Mouse (Mus musculus) midbrain, embryonic 11.5 days (tissue): Measurements from ENCODE around the gene D6Ertd527e. TPM values are rescaled to one million over a fixed set of nuclear protein-coding genes. Genes with fewer than 3 reads are reported as not detected.

Experiments
- ATAC-seq: fragments of 200-750 bp; cut with Nextera tagmentation; 2 replicates; pipeline ENCODE4 v1.8.0; 2017; ENCODE audit warnings: moderate TSS enrichment, moderate library complexity; ENCODE audit not compliant: low FRiP score
- DNase-seq: peaks from one replicate; pipeline ENCODE4 v3.0.0; 2015; ENCODE audit warnings: low spot score; ENCODE audit errors: missing footprints
- H3K27ac ChIP-seq: fragments of 300-500 bp; sonication (generic); 2 replicates; pipeline ENCODE4 v1.5.1; 2014; ENCODE audit warnings: low read depth, low read length
- H3K27me3 ChIP-seq: fragments of 300-500 bp; sonication (generic); 2 replicates; pipeline ENCODE4 v1.6.1; 2014; ENCODE audit warnings: mild to moderate bottlenecking, low read length, moderate library complexity, mixed read lengths; ENCODE audit not compliant: control insufficient read depth, insufficient read depth
- H3K36me3 ChIP-seq: fragments of 300-500 bp; sonication (generic); 2 replicates; pipeline ENCODE4 v1.6.1; 2014; ENCODE audit warnings: mild to moderate bottlenecking, low read length, moderate library complexity, mixed read lengths; ENCODE audit not compliant: control insufficient read depth, insufficient read depth
- H3K4me1 ChIP-seq: fragments of 300-500 bp; sonication (generic); 2 replicates; pipeline ENCODE4 v1.6.1; 2014; ENCODE audit warnings: low read length; ENCODE audit not compliant: control insufficient read depth, insufficient read depth
- H3K4me2 ChIP-seq: fragments of 300-500 bp; sonication (generic); 2 replicates; pipeline ENCODE4 v1.6.1; 2014; ENCODE audit warnings: mild to moderate bottlenecking, moderate library complexity
- H3K4me3 ChIP-seq: fragments of 300-500 bp; sonication (generic); 2 replicates; pipeline ENCODE4 v1.5.1; 2014; ENCODE audit warnings: low read depth, low read length
- H3K9ac ChIP-seq: fragments of 300-500 bp; sonication (generic); 2 replicates; pipeline ENCODE4 v1.6.1; 2014; ENCODE audit warnings: low read length
- H3K9me3 ChIP-seq: fragments of 300-500 bp; sonication (generic); 2 replicates; pipeline ENCODE4 v1.6.1; 2016; ENCODE audit warnings: low read length; ENCODE audit not compliant: control insufficient read depth
- WGBS: fragments of 180-500 bp; shearing (Covaris S2); extraction: QIAGEN DNeasy Blood & Tissue Kit; methylation state at CpG from one replicate; pipeline ENCODE4 v1.1.7; 2014; 5-methylcytosine and 5-hydroxymethylcytosine counted together
- polyA plus RNA-seq: library from polyadenylated mRNA; unstranded; fragments of >200 nt; fragmentation: Nextera tagmentation; extraction: Ambion mirVana; gene quantifications from 2 replicates; pipeline ENCODE4 v1.2.1, GENCODE M21; 2014

D6Ertd527e gene
- polyA plus RNA-seq, 1 experiment from 2014 or later, result 0.19 TPM

- Histone ChIP-seq H3K4me3 (no peak overlapping the region), H3K36me3 (no peaks in the 10 kb centered on the region; the same call in 1 of the 2 replicates), H3K27me3 (no peaks in the 10 kb centered on the region), H3K4me2 (no peak overlapping the region), H3K9ac (no peak overlapping the region), H3K4me1 (no peaks in the 10 kb centered on the region), H3K9me3 (no peaks in the 10 kb centered on the region), H3K27ac (no peak overlapping the region)
- DNase-seq, result no peak
- ATAC-seq, result no peak
- 94% methylated on average over 7 of the region's 7 CpGs for WGBS
Measured at GRCm38 (mm10) chr6:87153231-87153580, 48.7 kb downstream of the D6Ertd527e start.

GRCm38 (mm10) chr6:87153836-87154235, 49.3 kb downstream of the D6Ertd527e start:
- H3K27me3 ChIP-seq, result no peaks in the 10 kb centered on the region
- 92% methylated on average over 3 of the region's 3 CpGs for WGBS
- no peak overlapping the region for H3K27ac ChIP-seq
- H3K4me3 ChIP-seq, result no peak overlapping the region
- DNase-seq, result no peak
- no peaks in the 10 kb centered on the region for H3K9me3 ChIP-seq
- no peaks in the 10 kb centered on the region for H3K4me1 ChIP-seq
- ATAC-seq, result no peak
- no peaks in the 10 kb centered on the region; the same call in 1 of the 2 replicates for H3K36me3 ChIP-seq
- H3K9ac ChIP-seq, result no peak overlapping the region
- H3K4me2 ChIP-seq, result no peak overlapping the region

- DNase-seq (no peak), ATAC-seq (no peak)
- Histone ChIP-seq H3K9ac (no peak overlapping the region), H3K27ac (no peak overlapping the region), H3K4me2 (no peak overlapping the region), H3K27me3 (no peaks in the 10 kb centered on the region), H3K36me3 (no peaks in the 10 kb centered on the region), H3K4me3 (no peak overlapping the region), H3K4me1 (no peaks in the 10 kb centered on the region), H3K9me3 (no peaks in the 10 kb centered on the region)
- WGBS, result 81% methylated on average over 7 of the region's 7 CpGs
Measured at GRCm38 (mm10) chr6:87158062-87158623, 53.6 kb downstream of the D6Ertd527e start.

- Histone ChIP-seq H3K4me3 (no peak overlapping the region), H3K27me3 (no peaks in the 10 kb centered on the region), H3K4me1 (no peaks in the 10 kb centered on the region), H3K36me3 (no peaks in the 10 kb centered on the region), H3K27ac (no peak overlapping the region), H3K9ac (no peak overlapping the region), H3K9me3 (no peaks in the 10 kb centered on the region), H3K4me2 (no peak overlapping the region)
- DNase-seq, result no peak
- 91% methylated on average over 5 of the region's 5 CpGs for WGBS
- ATAC-seq, result no peak
Measured at GRCm38 (mm10) chr6:87160196-87160595, 55.6 kb downstream of the D6Ertd527e start.

- H3K36me3 ChIP-seq, result no peaks in the 10 kb centered on the region
- no peaks in the 10 kb centered on the region for H3K27me3 ChIP-seq
- WGBS, result 87% methylated on average over 12 of the region's 12 CpGs
- H3K9me3 ChIP-seq, result no peaks in the 10 kb centered on the region
- no peak overlapping the region for H3K4me3 ChIP-seq
- H3K27ac ChIP-seq, result no peak overlapping the region
- H3K4me1 ChIP-seq, result no peaks in the 10 kb centered on the region
- no peak overlapping the region for H3K4me2 ChIP-seq
- ATAC-seq (no peak), DNase-seq (no peak)
- H3K9ac ChIP-seq, result no peak overlapping the region
Measured at GRCm38 (mm10) chr6:87161391-87162263, 57.1 kb downstream of the D6Ertd527e start.

Other genes starting within 250 kb of the D6Ertd527e start
- gene Nfu1, start 95.5 kb upstream of the D6Ertd527e start, polyA plus RNA-seq, result 89.9 and 91.8 TPM in 2 replicates
- 14.1 and 14.2 TPM in 2 replicates for gene Gfpt1, start 61.9 kb upstream of the D6Ertd527e start, polyA plus RNA-seq
- 4.9 and 5.4 TPM in 2 replicates for gene Antxr1, start 231.1 kb downstream of the D6Ertd527e start, polyA plus RNA-seq
- gene Gkn1, start 246.2 kb downstream of the D6Ertd527e start, polyA plus RNA-seq, result not detected in 2 replicates